Mouse (Mus musculus) midbrain, embryonic 10.5 days (tissue): ENCODE measurements around the gene Gm2310. TPM values are rescaled to one million over a fixed set of nuclear protein-coding genes. Genes with fewer than 3 reads are reported as not detected.
"Not testable (repeated sequence)": the region's sequence is repeated elsewhere in the genome, so short reads cannot be mapped to it uniquely, and the experiment has no call there.

ENCODE experiments used
- DNase-seq: peaks from one replicate; pipeline ENCODE4 v3.0.0-alpha.2; 2017; ENCODE audit warnings: low spot score
- H3K27ac ChIP-seq: fragments of 300-500 bp; sonication (generic); replicated peaks from 2 replicates; pipeline ENCODE4 v1.5.1; 2016; ENCODE audit warnings: mild to moderate bottlenecking
- H3K27me3 ChIP-seq: fragments of 300-500 bp; sonication (generic); 2 replicates; pipeline ENCODE4 v1.6.1; 2016; ENCODE audit warnings: low read depth, mild to moderate bottlenecking; ENCODE audit not compliant: poor library complexity, severe bottlenecking
- H3K36me3 ChIP-seq: fragments of 300-500 bp; sonication (generic); 2 replicates; pipeline ENCODE4 v1.6.1; 2016; ENCODE audit warnings: mild to moderate bottlenecking, moderate library complexity
- H3K4me1 ChIP-seq: fragments of 300-500 bp; sonication (generic); 2 replicates; pipeline ENCODE4 v1.6.1; 2016
- H3K4me3 ChIP-seq: fragments of 300-500 bp; sonication (generic); 2 replicates; pipeline ENCODE4 v1.5.1; 2016; ENCODE audit warnings: mild to moderate bottlenecking, moderate library complexity
- H3K9me3 ChIP-seq: fragments of 300-500 bp; sonication (generic); replicated peaks from 2 replicates; pipeline ENCODE4 v1.6.1; 2016; ENCODE audit warnings: mild to moderate bottlenecking
- WGBS: fragments of 180-500 bp; shearing (Covaris S2); methylation state at CpG from one replicate; pipeline ENCODE4 v1.1.7; 2016; 5-methylcytosine and 5-hydroxymethylcytosine counted together
- polyA plus RNA-seq: library from polyadenylated mRNA; unstranded; fragments of >200 nt; fragmentation: Nextera tagmentation; extraction: Ambion mirVana; gene quantifications from 2 replicates; pipeline ENCODE4 v1.2.1, GENCODE M21; 2016

Gene Gm2310
- polyA plus RNA-seq: not detected in 2 replicates

DNA sequence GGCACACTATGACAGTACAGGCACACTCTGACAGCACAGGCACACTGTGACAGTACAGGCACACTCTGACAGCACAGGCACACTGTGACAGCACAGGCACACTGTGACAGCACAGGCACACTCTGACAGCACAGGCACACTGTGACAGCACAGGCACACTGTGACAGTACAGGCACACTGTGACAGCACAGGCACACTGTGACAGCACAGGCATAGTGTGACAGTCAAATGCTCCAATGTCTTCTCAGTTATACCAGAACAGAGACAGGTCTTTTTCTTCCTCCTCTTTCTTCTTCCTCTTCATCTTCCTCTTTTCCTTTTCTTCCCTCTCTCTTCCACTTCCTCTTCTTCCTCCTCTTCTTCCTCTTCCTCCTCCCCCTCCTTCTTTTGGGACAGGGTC, at the start of gene Gm2310:
TSS of gene Gm2310 (minus strand) at position 101 of the 400 bp plus-strand sequence.
- H3K36me3 ChIP-seq: not testable (repeated sequence)

DNA sequence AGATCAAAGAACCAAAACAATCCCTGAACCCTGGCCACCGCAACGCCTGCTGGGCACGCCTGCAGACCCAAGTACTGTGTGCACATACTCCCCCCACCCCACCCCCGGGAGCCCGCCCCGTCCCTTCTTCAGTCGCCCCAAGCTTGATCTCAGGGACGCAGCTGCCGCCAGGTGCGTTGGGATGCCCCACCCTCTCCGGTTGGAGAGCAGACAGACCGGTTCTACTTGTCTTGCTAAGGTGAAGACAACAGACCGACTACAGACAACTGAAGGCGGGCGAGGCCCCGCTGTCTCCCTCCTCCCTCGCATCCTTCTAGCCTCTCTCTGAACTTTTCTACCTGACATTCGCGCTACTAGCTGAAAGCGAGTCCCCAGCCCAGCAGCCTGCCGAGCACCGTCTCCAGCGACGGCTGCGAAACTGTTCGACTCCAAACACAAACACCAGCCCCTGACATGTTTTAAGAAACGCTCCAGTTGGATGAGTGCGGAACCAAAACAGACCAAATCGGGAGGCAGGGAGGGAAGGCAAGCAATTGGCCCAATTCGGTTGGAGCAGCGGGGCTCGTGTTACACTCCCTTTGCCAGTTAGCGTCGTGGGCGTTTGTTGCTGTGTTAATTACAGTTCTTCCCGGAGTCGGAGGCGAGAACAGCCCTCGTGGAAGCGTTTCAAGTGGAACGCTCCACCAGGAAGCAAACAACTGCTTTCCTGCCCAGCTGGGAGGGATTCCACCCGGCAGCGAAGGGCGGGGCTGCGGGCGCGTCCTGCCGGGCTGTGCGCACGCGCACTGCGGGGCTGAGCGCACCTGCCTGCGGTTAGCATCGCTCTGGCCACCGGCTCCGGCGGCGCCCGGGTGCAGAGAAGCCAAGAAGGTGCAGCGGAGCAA, 49.1 kb upstream of the Gm2310 start:
- H3K4me1 ChIP-seq: peaks cover 20% of the 10 kb centered on the region
- DNase-seq: peak; percentile 74
- under 1% methylated on average over 61 of the region's 61 CpGs for WGBS
- H3K27me3 ChIP-seq: peaks cover 28% of the 10 kb centered on the region
- peak overlapping the region; percentile 69 for H3K4me3 ChIP-seq
- H3K9me3 ChIP-seq: no peaks in the 10 kb centered on the region
- no peaks in the 10 kb centered on the region for H3K36me3 ChIP-seq
- H3K27ac ChIP-seq: peak overlapping the region; percentile 75

More for the DNA sequence above, at the start of gene Gm2310:
- not testable (repeated sequence) for H3K4me1 ChIP-seq, DNase-seq, H3K4me3 ChIP-seq, H3K9me3 ChIP-seq, H3K27me3 ChIP-seq, H3K27ac ChIP-seq

DNA sequence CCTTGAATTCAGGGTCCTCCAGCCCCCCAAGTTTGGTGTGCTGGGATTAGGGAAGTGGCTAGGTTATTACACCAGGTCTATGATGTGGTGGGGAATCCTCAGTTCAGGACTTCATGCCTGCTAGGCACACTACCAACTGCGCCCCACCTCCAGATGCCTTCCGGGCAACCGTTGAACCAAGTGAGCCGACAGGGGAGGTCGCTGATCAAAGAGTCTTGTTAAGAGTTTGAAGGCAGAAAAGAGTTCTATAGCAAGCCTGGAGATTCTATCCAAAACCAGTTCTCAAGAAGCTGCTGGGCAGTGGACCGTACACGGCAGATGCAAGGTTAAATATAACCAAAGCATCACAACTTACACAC, 48.5 kb upstream of the Gm2310 start:
- Histone ChIP-seq H3K27ac (peak overlapping the region; percentile 75; the same call in 1 of the 2 replicates), H3K9me3 (no peaks in the 10 kb centered on the region)
- DNase-seq: no peak

DNA sequence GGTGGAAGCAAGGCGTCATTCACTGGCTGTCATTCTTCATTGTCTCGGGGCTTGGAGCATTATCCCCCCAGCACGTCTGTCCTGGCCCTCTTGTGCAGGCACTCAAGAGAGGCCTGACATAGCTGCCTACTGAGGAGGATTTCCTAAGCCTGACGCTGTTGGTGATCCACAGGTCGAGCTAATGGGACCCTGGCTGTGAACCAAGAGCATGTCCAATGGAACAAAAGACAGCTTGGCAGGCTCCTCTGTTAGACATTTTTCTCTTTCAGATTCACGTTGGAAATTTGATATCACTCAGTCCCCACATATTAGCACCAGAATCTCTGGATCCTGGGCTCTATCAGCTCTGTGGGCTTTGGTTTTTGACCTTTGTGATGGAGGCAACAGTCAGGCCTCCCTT, 45.7 kb upstream of the Gm2310 start:
- Histone ChIP-seq H3K36me3 (no peaks in the 10 kb centered on the region), H3K4me1 (peaks cover 20% of the 10 kb centered on the region), H3K4me3 (no peak overlapping the region), H3K27me3 (peaks cover 20% of the 10 kb centered on the region), H3K9me3 (no peaks in the 10 kb centered on the region), H3K27ac (no peak overlapping the region)
- no peak for DNase-seq
- 65% methylated on average over 6 of the region's 6 CpGs for WGBS

More for the DNA sequence above, 48.5 kb upstream of the Gm2310 start:
- WGBS: 6% methylated on average over 7 of the region's 7 CpGs
- H3K4me1 ChIP-seq: peaks cover 20% of the 10 kb centered on the region
- H3K36me3 ChIP-seq: no peaks in the 10 kb centered on the region
- H3K27me3 ChIP-seq: peaks cover 28% of the 10 kb centered on the region
- peak overlapping the region; percentile 69 for H3K4me3 ChIP-seq

DNA sequence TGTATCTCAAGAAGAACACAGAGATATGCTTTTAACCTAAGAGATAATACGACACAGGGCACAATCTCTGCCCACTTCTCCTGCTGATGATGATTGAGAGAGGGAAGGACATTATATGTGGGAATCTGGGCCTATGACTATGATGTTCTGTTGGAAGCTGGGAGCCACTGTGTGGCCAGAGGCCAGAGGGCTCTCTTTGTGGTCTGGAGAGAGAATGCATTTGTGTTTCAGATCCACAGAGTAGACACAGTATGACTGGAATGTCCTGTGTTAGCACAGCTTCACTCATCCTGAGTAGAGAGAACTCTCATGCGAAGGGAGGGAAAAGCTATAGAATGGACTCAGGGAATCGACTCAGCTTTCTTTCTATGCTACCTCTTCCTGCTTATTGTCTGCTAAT, 44.6 kb upstream of the Gm2310 start:
- H3K36me3 ChIP-seq: no peaks in the 10 kb centered on the region
- DNase-seq: no peak
- H3K4me1 ChIP-seq: peaks cover 14% of the 10 kb centered on the region
- no peaks in the 10 kb centered on the region for H3K9me3 ChIP-seq
- 87% methylated on average over 3 of the region's 3 CpGs for WGBS
- no peak overlapping the region for H3K4me3 ChIP-seq
- H3K27me3 ChIP-seq: peaks cover 16% of the 10 kb centered on the region
- H3K27ac ChIP-seq: no peak overlapping the region

DNA sequence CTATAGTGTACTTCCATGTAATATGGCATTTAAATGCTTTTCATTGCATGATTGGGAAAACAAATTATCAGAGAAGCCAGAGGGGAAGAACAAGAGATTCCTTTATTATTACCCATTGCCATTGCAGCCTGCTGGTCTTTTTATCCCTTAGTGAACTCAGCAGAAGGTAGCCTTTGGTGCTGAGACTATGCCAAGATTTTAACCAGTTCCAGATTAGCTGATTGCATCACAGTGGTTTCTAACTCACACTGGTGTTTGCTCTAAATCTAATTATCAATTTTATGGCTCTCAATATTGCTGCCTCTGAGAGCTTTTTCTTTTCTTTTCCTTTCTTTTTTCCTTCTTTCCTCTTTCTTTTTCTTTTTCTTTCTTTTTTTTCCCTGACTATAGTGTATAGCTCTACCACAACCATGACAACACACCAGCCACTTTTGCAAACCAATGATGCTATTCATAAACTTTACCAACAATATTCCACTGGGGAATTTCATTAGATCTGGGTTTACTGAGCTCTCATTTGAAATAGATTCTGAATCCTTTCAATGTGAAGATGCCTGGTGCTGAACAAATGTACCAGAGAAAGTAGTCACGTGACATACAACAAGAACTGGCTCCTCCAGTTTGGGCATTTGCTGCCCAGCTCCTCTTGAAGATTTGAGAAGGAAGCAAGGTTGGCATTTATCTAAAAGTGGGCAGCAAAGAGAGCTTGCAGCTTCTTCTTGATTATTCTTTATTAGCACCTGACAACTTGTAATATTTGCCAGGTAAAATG, 43.9 kb upstream of the Gm2310 start:
- WGBS: 79% methylated on average over 1 of the region's 1 CpGs
- H3K27me3 ChIP-seq: peaks cover 15% of the 10 kb centered on the region
- H3K4me3 ChIP-seq: no peak overlapping the region
- H3K27ac ChIP-seq: no peak overlapping the region
- peaks cover 9% of the 10 kb centered on the region for H3K4me1 ChIP-seq
- H3K36me3 ChIP-seq: no peaks in the 10 kb centered on the region
- DNase-seq: no peak
- no peaks in the 10 kb centered on the region for H3K9me3 ChIP-seq

DNA sequence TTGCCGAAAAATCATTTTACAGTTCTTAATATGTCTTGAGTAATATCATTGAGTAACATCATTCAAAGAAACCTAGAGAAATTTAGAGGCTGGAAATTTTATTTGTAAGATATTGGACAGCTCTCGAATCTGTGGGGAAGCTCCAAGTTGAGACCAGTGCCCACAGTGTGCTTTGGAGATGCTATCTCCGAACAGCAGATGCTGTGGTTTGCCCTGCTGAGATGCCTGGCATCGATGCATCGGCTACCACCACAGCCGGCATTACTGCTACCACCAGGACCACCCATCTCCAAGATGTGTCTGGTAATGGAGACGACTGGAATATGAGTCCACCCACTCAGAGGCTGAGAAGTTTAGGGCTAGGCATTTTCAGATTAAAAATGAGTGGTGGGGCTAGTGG, 43.0 kb upstream of the Gm2310 start:
- 89% methylated on average over 7 of the region's 7 CpGs for WGBS
- no peak for DNase-seq
- Histone ChIP-seq H3K27me3 (peaks cover 6% of the 10 kb centered on the region), H3K27ac (no peak overlapping the region), H3K4me3 (no peak overlapping the region), H3K4me1 (0 out of 2 replicates have a peak, but pooled peaks cover 3% of the 10 kb centered on the region), H3K36me3 (no peaks in the 10 kb centered on the region), H3K9me3 (no peaks in the 10 kb centered on the region)

DNA sequence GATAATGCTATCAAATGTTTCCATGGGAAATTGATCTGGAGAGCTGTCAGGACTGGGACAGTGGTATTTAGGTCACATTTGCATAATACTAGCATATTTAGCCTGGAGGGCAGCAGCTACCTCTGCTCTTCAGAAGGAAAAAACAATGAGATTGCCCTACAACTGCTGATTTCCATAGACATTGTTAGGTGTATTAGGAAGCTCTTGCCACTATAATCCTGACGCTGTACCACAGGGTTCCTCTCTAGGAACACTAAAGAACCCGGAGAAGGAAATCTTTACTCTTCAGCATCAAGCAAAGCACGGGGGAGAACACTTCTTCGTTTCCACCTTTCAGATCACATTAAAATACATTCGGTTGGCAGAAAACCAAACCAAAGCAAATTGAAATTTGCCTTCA, 11.4 kb upstream of the Gm2310 start:
- 69% methylated on average over 5 of the region's 5 CpGs for WGBS
- Histone ChIP-seq H3K27ac (no peak overlapping the region), H3K36me3 (no peaks in the 10 kb centered on the region), H3K4me3 (no peak overlapping the region), H3K27me3 (no peaks in the 10 kb centered on the region), H3K4me1 (no peaks in the 10 kb centered on the region), H3K9me3 (no peaks in the 10 kb centered on the region)
- DNase-seq: no peak

DNA sequence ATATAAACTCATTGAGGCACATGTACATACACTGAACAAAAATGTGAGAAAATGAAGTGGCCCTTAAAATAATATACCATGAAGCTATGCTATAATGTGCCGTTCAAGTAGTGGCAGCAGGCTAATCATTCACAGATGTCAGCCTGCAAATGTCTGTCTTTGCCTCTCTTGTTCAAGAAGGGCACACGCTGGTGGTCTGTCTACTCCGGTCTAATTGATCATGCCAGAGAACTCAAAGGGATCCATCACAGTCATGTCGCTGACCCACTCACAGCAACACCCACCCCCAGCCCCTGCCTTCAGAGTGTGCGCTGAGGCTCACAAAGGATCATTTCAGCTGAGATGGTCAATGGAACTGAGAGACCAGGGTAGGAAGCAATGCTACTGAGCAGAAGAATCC, 6.8 kb downstream of the Gm2310 start:
- Histone ChIP-seq H3K4me3 (no peak overlapping the region), H3K36me3 (no peaks in the 10 kb centered on the region), H3K4me1 (no peaks in the 10 kb centered on the region), H3K27ac (no peak overlapping the region), H3K27me3 (no peaks in the 10 kb centered on the region), H3K9me3 (peaks cover under 1% of the 10 kb centered on the region; the same call in 1 of the 2 replicates)
- DNase-seq: no peak
- WGBS: 72% methylated on average over 5 of the region's 5 CpGs

DNA sequence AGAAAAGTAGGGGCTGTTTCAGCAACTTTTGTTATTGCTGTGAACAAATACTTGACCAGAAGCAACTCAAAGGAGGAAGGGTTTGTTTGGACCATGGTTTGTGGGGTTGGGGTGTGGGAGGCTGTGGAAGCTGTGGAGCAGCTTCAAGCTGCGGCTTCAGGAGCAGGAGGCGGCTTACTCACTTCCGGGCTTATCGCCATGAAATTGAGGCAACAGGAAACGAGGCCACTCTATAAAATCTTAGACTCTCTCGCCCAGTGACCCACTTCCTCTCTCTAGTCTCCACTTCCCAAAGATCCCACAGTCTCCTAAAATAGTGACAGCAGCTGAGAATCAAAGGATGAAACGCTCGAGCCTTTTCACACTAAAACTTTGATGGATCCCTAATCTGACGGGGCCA, 7.9 kb downstream of the Gm2310 start:
- Histone ChIP-seq H3K36me3 (no peaks in the 10 kb centered on the region), H3K4me3 (no peak overlapping the region), H3K27ac (no peak overlapping the region), H3K4me1 (no peaks in the 10 kb centered on the region), H3K9me3 (no peaks in the 10 kb centered on the region), H3K27me3 (no peaks in the 10 kb centered on the region)
- DNase-seq: no peak
- WGBS: 80% methylated on average over 9 of the region's 9 CpGs

DNA sequence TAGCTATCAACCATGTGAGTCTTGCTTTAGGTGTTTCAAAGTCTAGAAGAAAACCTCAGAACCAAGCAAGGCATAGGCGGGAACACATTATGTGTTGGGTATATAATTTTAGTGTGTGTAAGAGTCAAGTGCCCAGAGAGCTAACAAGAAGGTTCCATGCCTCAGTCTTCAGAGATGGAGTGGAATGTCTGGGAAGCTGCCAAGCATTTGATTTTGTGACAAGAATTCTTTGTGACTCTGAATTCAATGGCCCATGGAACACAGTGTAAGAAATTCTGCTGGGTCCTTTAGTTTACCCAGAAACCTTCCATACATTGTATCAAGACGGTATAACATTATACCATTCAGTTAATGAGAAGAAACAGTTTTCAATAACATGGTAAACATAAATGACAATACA, 17.3 kb downstream of the Gm2310 start:
- H3K36me3 ChIP-seq: no peaks in the 10 kb centered on the region
- H3K9me3 ChIP-seq: no peaks in the 10 kb centered on the region; the same call in 1 of the 2 replicates
- WGBS: 91% methylated on average over 2 of the region's 2 CpGs
- H3K27me3 ChIP-seq: no peaks in the 10 kb centered on the region
- no peak overlapping the region for H3K27ac ChIP-seq
- H3K4me3 ChIP-seq: no peak overlapping the region
- H3K4me1 ChIP-seq: no peaks in the 10 kb centered on the region
- DNase-seq: no peak

DNA sequence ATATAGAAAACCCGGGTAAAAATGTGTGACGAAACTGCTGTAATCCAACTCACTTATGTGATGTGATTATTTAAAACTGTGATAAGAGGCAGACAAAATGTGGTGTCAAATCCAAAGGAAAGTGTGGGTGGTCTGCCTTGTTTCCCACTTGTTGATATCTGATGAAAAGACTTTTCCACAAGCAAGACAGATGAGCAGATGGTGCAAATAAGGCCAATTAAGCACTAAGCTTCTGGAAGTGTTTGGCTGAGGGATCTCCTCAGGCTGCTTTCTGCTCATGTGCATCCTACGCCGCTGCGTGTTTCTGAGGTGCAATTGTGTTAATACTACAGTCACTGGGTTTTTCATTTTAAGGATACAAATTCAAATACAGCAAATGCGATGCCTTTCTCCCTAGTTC, 34.5 kb downstream of the Gm2310 start:
- no peak overlapping the region for H3K27ac ChIP-seq
- H3K36me3 ChIP-seq: no peaks in the 10 kb centered on the region
- H3K4me3 ChIP-seq: no peak overlapping the region
- no peaks in the 10 kb centered on the region for H3K27me3 ChIP-seq
- H3K4me1 ChIP-seq: no peaks in the 10 kb centered on the region
- no peak for DNase-seq
- no peaks in the 10 kb centered on the region for H3K9me3 ChIP-seq
- 82% methylated on average over 6 of the region's 6 CpGs for WGBS

DNA sequence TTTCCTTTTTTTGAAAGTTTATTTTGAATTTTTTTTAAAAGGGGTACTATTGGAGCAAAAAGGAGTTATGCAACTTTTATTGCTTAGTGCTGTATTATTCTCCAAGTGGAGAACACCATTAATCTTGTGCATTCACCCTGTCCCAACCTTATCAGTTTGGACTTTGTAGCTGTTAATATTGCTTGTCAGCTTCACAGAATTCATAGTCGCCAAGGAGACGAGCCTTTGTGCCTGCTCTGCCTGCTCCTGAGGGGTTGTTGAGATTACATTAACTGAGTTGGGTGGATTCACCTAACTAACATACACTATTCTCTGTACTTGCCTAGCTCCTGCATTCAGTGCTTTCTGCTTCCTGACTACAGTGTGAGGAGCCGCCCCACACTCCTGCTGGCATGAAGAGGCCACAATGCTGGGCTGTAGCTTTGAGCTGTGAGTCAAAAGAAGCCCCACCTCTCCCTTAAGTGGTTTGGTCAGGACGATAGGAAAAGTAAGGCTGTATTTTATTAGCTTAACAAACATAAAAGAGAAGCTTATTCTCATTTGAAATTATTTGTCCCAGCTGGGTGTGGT, 50.7 kb downstream of the Gm2310 start:
- 65% methylated on average over 4 of the region's 4 CpGs for WGBS

More for the DNA sequence above, 50.7 kb downstream of the Gm2310 start:
- Histone ChIP-seq H3K27me3 (no peaks in the 10 kb centered on the region), H3K27ac (no peak overlapping the region), H3K4me1 (no peaks in the 10 kb centered on the region), H3K4me3 (no peak overlapping the region), H3K9me3 (no peaks in the 10 kb centered on the region), H3K36me3 (no peaks in the 10 kb centered on the region)
- DNase-seq: no peak
